ENCODE assay signal across 8 mouse cellular contexts in genomic region chr10:81106113-81106721, GRCm38 (mm10). TPM values are rescaled to one million over a fixed set of nuclear protein-coding genes. Genes with fewer than 3 reads are reported as not detected.
DNase-seq lines count a peak whose midpoint lies in the region; ATAC-seq lines count a peak whose summit lies in the region.

No protein-coding gene starts in this region.

- H3K4me2 ChIP-seq in heart, embryonic 12.5 days = peak overlapping the region; percentile 77
- peak overlapping the region; percentile 83 for H3K4me2 ChIP-seq in kidney, embryonic 16.5 days (replicated peaks; ENCODE audit: low read depth, low read length)
- peak overlapping the region; percentile 93 for H3K4me2 ChIP-seq in liver, embryonic 13.5 days
- H3K4me2 ChIP-seq in stomach, embryonic 14.5 days (replicated peaks; ENCODE audit: low read depth, low read length) = peak overlapping the region; percentile 42

- H3K27ac ChIP-seq in heart, embryonic 12.5 days (ENCODE audit: poor library complexity, severe bottlenecking) = peak overlapping the region; percentile 99
- H3K27ac ChIP-seq in kidney, embryonic 16.5 days (ENCODE audit: low read length) = peak overlapping the region; percentile 99
- H3K27ac ChIP-seq in liver, embryonic 13.5 days = peak overlapping the region; percentile 100
- H3K27ac ChIP-seq in stomach, embryonic 14.5 days (ENCODE audit: low read length) = peak overlapping the region; percentile 99

- DNase-seq in B cell, adult 2 months = peak; percentile 95
- DNase-seq in brain, adult 2 months (ENCODE audit: low read depth, low spot score) = peak; percentile 83
- peak; percentile 90 for DNase-seq in liver, embryonic 13.5 days
- DNase-seq in natural killer cell, adult 2 months (ENCODE audit: low spot score in 2 of 2) = peak; percentile 88 to 92

- H3K9me3 ChIP-seq in heart, embryonic 12.5 days (replicated peaks) = no peaks in the 10 kb centered on the region
- H3K9me3 ChIP-seq in kidney, embryonic 16.5 days (ENCODE audit: low read length) = no peaks in the 10 kb centered on the region
- H3K9me3 ChIP-seq in liver, embryonic 13.5 days (replicated peaks) = no peaks in the 10 kb centered on the region
- H3K9me3 ChIP-seq in stomach, embryonic 14.5 days (ENCODE audit: control insufficient read depth, low read depth, low read length) = no peaks in the 10 kb centered on the region

- peak overlapping the region; percentile 98 for H3K9ac ChIP-seq in heart, embryonic 12.5 days
- peak overlapping the region; percentile 96 for H3K9ac ChIP-seq in kidney, embryonic 16.5 days (replicated peaks; ENCODE audit: low read length)
- peak overlapping the region; percentile 96 for H3K9ac ChIP-seq in liver, embryonic 13.5 days
- peak overlapping the region; percentile 85 for H3K9ac ChIP-seq in stomach, embryonic 14.5 days (replicated peaks; ENCODE audit: low read depth, low read length)

- H3K4me3 ChIP-seq in heart, embryonic 12.5 days = peak overlapping the region; percentile 92
- peak overlapping the region; percentile 85 for H3K4me3 ChIP-seq in kidney, embryonic 16.5 days (ENCODE audit: low read length)
- H3K4me3 ChIP-seq in liver, embryonic 13.5 days (replicated peaks) = peak overlapping the region; percentile 93
- H3K4me3 ChIP-seq in stomach, embryonic 14.5 days (ENCODE audit: low read depth, low read length) = peak overlapping the region; percentile 84

- peaks cover 21% of the 10 kb centered on the region for H3K4me1 ChIP-seq in heart, embryonic 12.5 days (replicated peaks)
- peaks cover 24% of the 10 kb centered on the region for H3K4me1 ChIP-seq in kidney, embryonic 16.5 days (ENCODE audit: insufficient read depth, low read length)
- H3K4me1 ChIP-seq in liver, embryonic 13.5 days (replicated peaks) = peaks cover 71% of the 10 kb centered on the region
- peaks cover 10% of the 10 kb centered on the region for H3K4me1 ChIP-seq in stomach, embryonic 14.5 days (ENCODE audit: control insufficient read depth, insufficient read depth, low read length)

- under 1% methylated on average over 35 of the region's 35 CpGs for WGBS in heart, embryonic 12.5 days
- 2% methylated on average over 33 of the region's 35 CpGs for WGBS in kidney, embryonic 16.5 days
- under 1% methylated on average over 34 of the region's 35 CpGs for WGBS in liver, embryonic 13.5 days (ENCODE audit: insufficient replicate concordance)
- under 1% methylated on average over 35 of the region's 35 CpGs for WGBS in stomach, embryonic 14.5 days

- H3K36me3 ChIP-seq in heart, embryonic 12.5 days = peaks cover 32% of the 10 kb centered on the region
- H3K36me3 ChIP-seq in kidney, embryonic 16.5 days (ENCODE audit: insufficient read depth, low read length) = peaks cover 29% of the 10 kb centered on the region
- peaks cover 39% of the 10 kb centered on the region for H3K36me3 ChIP-seq in liver, embryonic 13.5 days
- peaks cover 23% of the 10 kb centered on the region for H3K36me3 ChIP-seq in stomach, embryonic 14.5 days (ENCODE audit: control insufficient read depth, insufficient read depth, low read length)

- peak; percentile 65 for ATAC-seq in erythroblast, adult 5-6 weeks (replicated peaks; ENCODE audit: low FRiP score, poor library complexity, severe bottlenecking)
- peak; percentile 90 for ATAC-seq in heart, embryonic 12.5 days (ENCODE audit: insufficient number of reproducible peaks, low FRiP score)
- peak; percentile 88 for ATAC-seq in kidney, embryonic 16.5 days (ENCODE audit: low FRiP score, low TSS enrichment)
- peak; percentile 81 for ATAC-seq in liver, embryonic 13.5 days (ENCODE audit: low read depth)
- ATAC-seq in stomach, embryonic 14.5 days (ENCODE audit: insufficient number of reproducible peaks, insufficient read depth, low FRiP score, low read depth) = peak; percentile 87

- no peaks in the 10 kb centered on the region for H3K27me3 ChIP-seq in heart, embryonic 12.5 days (replicated peaks)
- H3K27me3 ChIP-seq in kidney, embryonic 16.5 days (ENCODE audit: insufficient read depth, low read length) = no peaks in the 10 kb centered on the region
- H3K27me3 ChIP-seq in liver, embryonic 13.5 days = no peaks in the 10 kb centered on the region
- no peaks in the 10 kb centered on the region for H3K27me3 ChIP-seq in stomach, embryonic 14.5 days (ENCODE audit: control insufficient read depth, insufficient read depth, low read length)

RNA-seq across cellular contexts. Expression of gene Map2k2, which starts 0.5 kb away (rescaled TPM):
- total RNA-seq in erythroblast, adult 5-6 weeks (2015; ENCODE audit: low replicate concordance) = 22.2 and 31.5 TPM in 2 replicates
- 34.2 and 49.9 TPM in 2 replicates for total RNA-seq in erythroblast, adult 5-6 weeks (2017; ENCODE audit: low replicate concordance)
- polyA plus RNA-seq in heart, embryonic 12.5 days (2016; fragmentation: Nextera tagmentation; extraction: Ambion mirVana) = 161 and 165 TPM in 2 replicates
- polyA plus RNA-seq in kidney, embryonic 16.5 days (2015; fragmentation: Nextera tagmentation; extraction: Ambion mirVana) = 195 and 207 TPM in 2 replicates
- 127 and 130 TPM in 2 replicates for polyA plus RNA-seq in liver, embryonic 13.5 days (2015; fragmentation: Nextera tagmentation; extraction: Ambion mirVana)
- polyA plus RNA-seq in stomach, embryonic 14.5 days (2014; fragmentation: Nextera tagmentation; extraction: Ambion mirVana) = 164 and 167 TPM in 2 replicates

RNA-seq across cellular contexts. Expression of gene Creb3l3, which starts 7.5 kb away (rescaled TPM):
- total RNA-seq in erythroblast, adult 5-6 weeks (2015; ENCODE audit: low replicate concordance) = not detected in 2 replicates
- total RNA-seq in erythroblast, adult 5-6 weeks (2017; ENCODE audit: low replicate concordance) = not detected in 2 replicates
- 0.31 and 0.47 TPM in 2 replicates for polyA plus RNA-seq in heart, embryonic 12.5 days (2016; fragmentation: Nextera tagmentation; extraction: Ambion mirVana)
- 0.24 and 0.29 TPM in 2 replicates for polyA plus RNA-seq in kidney, embryonic 16.5 days (2015; fragmentation: Nextera tagmentation; extraction: Ambion mirVana)
- polyA plus RNA-seq in liver, embryonic 13.5 days (2015; fragmentation: Nextera tagmentation; extraction: Ambion mirVana) = 22.3 and 22.5 TPM in 2 replicates
- polyA plus RNA-seq in stomach, embryonic 14.5 days (2014; fragmentation: Nextera tagmentation; extraction: Ambion mirVana) = 0.22 and 0.56 TPM in 2 replicates

RNA-seq across cellular contexts. Expression of gene Zbtb7a, which starts 28.8 kb away (rescaled TPM):
- 11.5 and 13.2 TPM in 2 replicates for total RNA-seq in erythroblast, adult 5-6 weeks (2015; ENCODE audit: low replicate concordance)
- total RNA-seq in erythroblast, adult 5-6 weeks (2017; ENCODE audit: low replicate concordance) = 10.1 and 14.2 TPM in 2 replicates
- 24.7 and 24.8 TPM in 2 replicates for polyA plus RNA-seq in heart, embryonic 12.5 days (2016; fragmentation: Nextera tagmentation; extraction: Ambion mirVana)
- 24.4 and 25.2 TPM in 2 replicates for polyA plus RNA-seq in kidney, embryonic 16.5 days (2015; fragmentation: Nextera tagmentation; extraction: Ambion mirVana)
- 49.1 and 49.6 TPM in 2 replicates for polyA plus RNA-seq in liver, embryonic 13.5 days (2015; fragmentation: Nextera tagmentation; extraction: Ambion mirVana)
- polyA plus RNA-seq in stomach, embryonic 14.5 days (2014; fragmentation: Nextera tagmentation; extraction: Ambion mirVana) = 25.5 and 27.4 TPM in 2 replicates

RNA-seq across cellular contexts. Expression of gene Thop1, which starts 36.4 kb away (rescaled TPM):
- 1.9 TPM in 1 of 2 replicates, not detected in the other for total RNA-seq in erythroblast, adult 5-6 weeks (2015; ENCODE audit: low replicate concordance)
- total RNA-seq in erythroblast, adult 5-6 weeks (2017; ENCODE audit: low replicate concordance) = 3.1 and 4.1 TPM in 2 replicates
- polyA plus RNA-seq in heart, embryonic 12.5 days (2016; fragmentation: Nextera tagmentation; extraction: Ambion mirVana) = 35.5 and 36.6 TPM in 2 replicates
- 69.6 and 70.0 TPM in 2 replicates for polyA plus RNA-seq in kidney, embryonic 16.5 days (2015; fragmentation: Nextera tagmentation; extraction: Ambion mirVana)
- polyA plus RNA-seq in liver, embryonic 13.5 days (2015; fragmentation: Nextera tagmentation; extraction: Ambion mirVana) = 35.1 and 38.2 TPM in 2 replicates
- polyA plus RNA-seq in stomach, embryonic 14.5 days (2014; fragmentation: Nextera tagmentation; extraction: Ambion mirVana) = 38.2 and 39.9 TPM in 2 replicates

RNA-seq across cellular contexts. Expression of gene Sgta, which starts 46.2 kb away (rescaled TPM):
- 6.7 and 20.3 TPM in 2 replicates for total RNA-seq in erythroblast, adult 5-6 weeks (2015; ENCODE audit: low replicate concordance)
- total RNA-seq in erythroblast, adult 5-6 weeks (2017; ENCODE audit: low replicate concordance) = 14.8 and 18.1 TPM in 2 replicates
- polyA plus RNA-seq in heart, embryonic 12.5 days (2016; fragmentation: Nextera tagmentation; extraction: Ambion mirVana) = 152 and 154 TPM in 2 replicates
- 244 and 250 TPM in 2 replicates for polyA plus RNA-seq in kidney, embryonic 16.5 days (2015; fragmentation: Nextera tagmentation; extraction: Ambion mirVana)
- 69.1 and 71.6 TPM in 2 replicates for polyA plus RNA-seq in liver, embryonic 13.5 days (2015; fragmentation: Nextera tagmentation; extraction: Ambion mirVana)
- 162 and 164 TPM in 2 replicates for polyA plus RNA-seq in stomach, embryonic 14.5 days (2014; fragmentation: Nextera tagmentation; extraction: Ambion mirVana)

Comparison
In these comparisons a context has a peak if more than half of its experiments do, and no peak if none do; other contexts are left out.
1. Peak in every context shown above with its lines: DNase-seq, ATAC-seq, H3K4me3 ChIP-seq and H3K27ac ChIP-seq.
2. H3K4me2 ChIP-seq: peak in every context shown above with its lines; median percentile 93 in liver, embryonic 13.5 days; 83 in kidney, embryonic 16.5 days; 77 in heart, embryonic 12.5 days; 42 in stomach, embryonic 14.5 days.
3. RNA of gene Creb3l3, which starts 7.5 kb away (polyA plus RNA-seq): 22.3 to 22.5 TPM in liver, embryonic 13.5 days; 0.31 to 0.47 TPM in heart, embryonic 12.5 days, 0.24 to 0.29 TPM in kidney, embryonic 16.5 days and 0.22 to 0.56 TPM in stomach, embryonic 14.5 days; every median in the first group is over 10 times any median in the second.